Mouse (Mus musculus): ENCODE measurements at regions not wholly inside any gene's neighbourhood (a gene's known extent, or its start where the extent isn't known, plus 50 kb on each side); places are given as distances from the start of the nearest gene placed in this dataset.

GRCm38 (mm10) chr5:126281782-126282181 lies 750.2 kb downstream of the Tmem132b start:
- ATAC-seq (ENCODE audit: insufficient number of reproducible peaks, low FRiP score, low TSS enrichment), result no peak

- no peak for ATAC-seq (ENCODE audit: insufficient number of reproducible peaks, low FRiP score, low TSS enrichment)
Observed at GRCm38 (mm10) chr5:126324847-126325246, 793.3 kb downstream of the Tmem132b start.

- ATAC-seq (ENCODE audit: insufficient number of reproducible peaks, low FRiP score, low TSS enrichment), result no peak
Observed at GRCm38 (mm10) chr5:126328276-126328675, 796.7 kb downstream of the Tmem132b start.

GRCm38 (mm10) chr5:126335091-126335490 lies 803.5 kb downstream of the Tmem132b start:
- no peak for ATAC-seq (ENCODE audit: insufficient number of reproducible peaks, low FRiP score, low TSS enrichment)

- no peak for ATAC-seq (ENCODE audit: insufficient number of reproducible peaks, low FRiP score, low TSS enrichment)
Observed at GRCm38 (mm10) chr5:126335553-126336520, 804.3 kb downstream of the Tmem132b start.

- no peak for ATAC-seq (ENCODE audit: insufficient number of reproducible peaks, low FRiP score, low TSS enrichment)
Observed at GRCm38 (mm10) chr5:126337884-126338283, 806.3 kb downstream of the Tmem132b start.

GRCm38 (mm10) chr5:126343570-126343969 lies 812.0 kb downstream of the Tmem132b start:
- ATAC-seq (ENCODE audit: insufficient number of reproducible peaks, low FRiP score, low TSS enrichment), result no peak

GRCm38 (mm10) chr5:126350936-126351335 lies 819.4 kb downstream of the Tmem132b start:
- no peak for ATAC-seq (ENCODE audit: insufficient number of reproducible peaks, low FRiP score, low TSS enrichment)

- ATAC-seq (ENCODE audit: insufficient number of reproducible peaks, low FRiP score, low TSS enrichment), result no peak
Observed at GRCm38 (mm10) chr5:126369436-126369835, 837.9 kb downstream of the Tmem132b start.

- no peak for ATAC-seq (ENCODE audit: insufficient number of reproducible peaks, low FRiP score, low TSS enrichment)
Observed at GRCm38 (mm10) chr5:126392306-126392705, 849.3 kb upstream of the Tmem132c start.

GRCm38 (mm10) chr5:126395331-126395730 lies 846.3 kb upstream of the Tmem132c start:
- ATAC-seq (ENCODE audit: insufficient number of reproducible peaks, low FRiP score, low TSS enrichment), result no peak

- no peak for ATAC-seq (ENCODE audit: insufficient number of reproducible peaks, low FRiP score, low TSS enrichment)
Observed at GRCm38 (mm10) chr5:126431748-126432147, 809.9 kb upstream of the Tmem132c start.

- no peak for ATAC-seq (ENCODE audit: insufficient number of reproducible peaks, low FRiP score, low TSS enrichment)
Observed at GRCm38 (mm10) chr5:126438696-126439095, 802.9 kb upstream of the Tmem132c start.

GRCm38 (mm10) chr5:126440516-126440915 lies 801.1 kb upstream of the Tmem132c start:
- ATAC-seq (ENCODE audit: insufficient number of reproducible peaks, low FRiP score, low TSS enrichment), result no peak

GRCm38 (mm10) chr5:126475761-126476160 lies 765.8 kb upstream of the Tmem132c start:
- ATAC-seq (ENCODE audit: insufficient number of reproducible peaks, low FRiP score, low TSS enrichment), result no peak

GRCm38 (mm10) chr5:126522076-126522475 lies 719.5 kb upstream of the Tmem132c start:
- ATAC-seq (ENCODE audit: insufficient number of reproducible peaks, low FRiP score, low TSS enrichment), result no peak

- no peak for ATAC-seq (ENCODE audit: insufficient number of reproducible peaks, low FRiP score, low TSS enrichment)
Observed at GRCm38 (mm10) chr5:126525863-126526262, 715.7 kb upstream of the Tmem132c start.

GRCm38 (mm10) chr5:126530806-126531527 lies 710.6 kb upstream of the Tmem132c start:
- no peak for ATAC-seq (ENCODE audit: insufficient number of reproducible peaks, low FRiP score, low TSS enrichment)

GRCm38 (mm10) chr5:126531528-126531894 lies 710.1 kb upstream of the Tmem132c start:
- ATAC-seq (ENCODE audit: insufficient number of reproducible peaks, low FRiP score, low TSS enrichment), result no peak

- ATAC-seq (ENCODE audit: insufficient number of reproducible peaks, low FRiP score, low TSS enrichment), result no peak
Observed at GRCm38 (mm10) chr5:126531975-126532374, 709.6 kb upstream of the Tmem132c start.

- no peak for ATAC-seq (ENCODE audit: insufficient number of reproducible peaks, low FRiP score, low TSS enrichment)
Observed at GRCm38 (mm10) chr5:126538072-126538471, 703.5 kb upstream of the Tmem132c start.
